Mouse (Mus musculus) neutrophil, adult 5-6 weeks (primary cell): Measurements from ENCODE around the gene Apoc1. TPM values are rescaled to one million over a fixed set of nuclear protein-coding genes. Genes with fewer than 3 reads are reported as not detected.
A peak's percentile ranks its signal among the peaks of the same experiment; 100 is the strongest.

Experiments
- ATAC-seq: fragments of 151-379, 151-347 bp; 2 replicates; pipeline ENCODE4 v1.8.0; 2017; ENCODE audit warnings: mild to moderate bottlenecking, moderate TSS enrichment; ENCODE audit not compliant: insufficient number of reproducible peaks, poor library complexity, low FRiP score, severe bottlenecking; ENCODE audit errors: extremely low read depth
- total RNA-seq: library from RNA; stranded (forward); fragments of 200-1000 nt; gene quantifications from 2 replicates; pipeline ENCODE4 v1.2.3, GENCODE M21; 2017

The Apoc1 gene
- total RNA-seq, 1 experiment from 2014 or later = 12.5 TPM

DNA sequence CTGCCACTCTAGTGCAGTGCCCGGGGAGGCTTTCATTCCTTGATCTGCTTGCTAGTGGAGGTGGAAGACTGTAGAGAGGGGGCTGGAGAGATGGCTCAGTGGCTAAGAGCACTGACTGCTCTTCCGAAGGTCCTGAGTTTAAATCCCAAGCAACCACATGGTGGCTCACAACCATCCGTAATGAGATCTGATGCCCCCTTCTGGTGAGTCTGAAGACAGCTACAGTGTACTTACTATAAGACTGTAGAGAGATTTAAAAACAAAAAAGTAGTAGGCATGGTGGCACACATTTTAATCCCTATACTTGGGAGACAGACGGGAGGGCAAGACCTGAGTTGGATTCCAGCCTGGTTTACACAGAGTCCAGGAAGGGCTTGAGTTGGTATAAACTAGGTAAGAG lies 20.0 kb upstream of the Apoc1 start:
- no peak for ATAC-seq

DNA sequence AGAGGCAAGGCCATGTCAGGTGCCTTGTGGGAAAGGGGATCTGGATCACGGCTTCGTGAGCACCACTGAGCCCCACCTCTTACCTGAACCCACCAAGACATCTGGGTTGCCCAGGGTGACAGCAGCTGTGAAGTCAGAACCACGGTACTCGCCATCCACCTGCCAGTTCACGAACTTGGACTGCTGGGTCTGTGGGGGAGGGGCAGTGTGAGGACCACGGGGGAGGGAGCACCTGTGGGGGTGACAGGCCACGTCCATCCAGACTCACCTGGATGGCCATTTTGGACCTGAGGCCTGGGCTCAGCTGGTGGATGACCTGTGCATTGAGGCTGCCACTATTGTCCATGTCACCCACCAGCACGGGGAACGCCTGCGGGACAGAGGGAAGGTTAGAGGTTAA lies 18.2 kb upstream of the Apoc1 start:
- ATAC-seq = no peak

DNA sequence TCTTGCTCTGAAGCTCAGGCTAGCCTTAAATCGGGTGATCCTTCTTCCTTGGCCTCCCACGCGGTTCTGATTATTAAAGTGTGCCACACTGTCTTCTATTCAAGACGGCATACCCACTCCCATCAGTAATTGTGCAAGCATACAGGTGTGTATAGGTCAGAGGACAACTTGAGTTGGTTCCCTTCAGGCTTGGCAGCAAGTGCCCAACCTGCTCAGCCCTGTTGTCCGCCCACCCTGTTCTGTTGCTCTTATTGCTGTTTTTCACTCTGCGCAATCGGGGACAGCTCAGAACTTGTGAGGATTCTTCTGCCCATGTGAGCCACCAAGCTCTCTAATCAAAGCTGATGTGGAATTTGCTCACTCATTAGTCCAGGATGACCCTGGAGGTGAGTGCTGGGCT lies 12.8 kb upstream of the Apoc1 start:
- ATAC-seq = no peak

DNA sequence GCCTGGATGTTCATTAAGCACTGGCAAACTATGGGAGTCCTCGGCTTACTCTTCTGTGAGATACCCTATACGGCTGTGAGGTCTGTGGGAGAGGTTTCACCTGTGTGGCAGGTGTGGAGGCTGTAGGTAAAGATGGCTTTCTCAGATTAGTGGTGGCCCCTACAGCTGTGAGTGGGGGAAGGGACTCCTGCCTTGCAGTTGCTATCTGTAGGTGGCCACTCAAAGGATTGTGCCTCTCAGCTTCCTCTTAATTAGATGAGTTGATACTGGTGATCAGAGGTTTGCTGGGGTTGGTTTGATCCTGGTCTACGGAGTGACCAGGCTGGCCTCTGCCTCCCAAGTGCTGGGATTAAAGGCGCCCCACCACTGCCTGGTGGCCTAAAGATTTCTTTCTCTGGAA lies 12.0 kb upstream of the Apoc1 start:
- no peak for ATAC-seq

DNA sequence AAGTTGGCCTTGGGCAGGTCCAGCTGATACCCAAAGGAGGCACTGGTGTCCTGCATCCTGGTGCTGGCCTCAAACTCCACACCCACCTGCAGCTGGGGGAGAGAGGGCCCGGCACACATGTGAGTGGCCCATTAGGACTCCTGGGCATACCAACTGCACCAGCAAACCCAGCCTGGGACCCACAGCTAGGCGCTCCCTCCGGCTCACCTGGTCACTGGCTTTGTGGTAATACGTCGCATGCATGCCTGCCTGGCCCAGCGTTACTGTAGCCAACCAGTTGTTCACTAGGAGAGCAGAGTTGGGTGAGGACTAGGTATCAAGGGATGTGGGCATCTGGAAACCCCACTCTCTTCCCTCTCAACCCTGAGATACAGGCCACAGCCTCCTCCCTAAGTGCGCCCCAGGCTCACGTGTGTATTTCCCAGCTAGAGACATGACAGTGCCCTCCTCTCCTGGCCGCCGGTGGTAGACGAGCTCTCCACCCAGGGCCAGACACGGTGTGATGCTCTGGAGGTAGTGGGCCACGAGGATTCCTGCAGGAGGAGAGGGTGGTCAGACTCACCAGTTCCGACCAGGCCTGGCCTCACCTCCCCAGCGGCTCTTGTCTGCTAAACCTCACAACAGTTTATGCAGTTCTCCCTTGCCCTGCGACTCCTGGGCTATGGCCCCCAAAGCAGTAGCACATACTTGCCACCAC lies 10.5 kb upstream of the Apoc1 start:
- no peak for ATAC-seq

DNA sequence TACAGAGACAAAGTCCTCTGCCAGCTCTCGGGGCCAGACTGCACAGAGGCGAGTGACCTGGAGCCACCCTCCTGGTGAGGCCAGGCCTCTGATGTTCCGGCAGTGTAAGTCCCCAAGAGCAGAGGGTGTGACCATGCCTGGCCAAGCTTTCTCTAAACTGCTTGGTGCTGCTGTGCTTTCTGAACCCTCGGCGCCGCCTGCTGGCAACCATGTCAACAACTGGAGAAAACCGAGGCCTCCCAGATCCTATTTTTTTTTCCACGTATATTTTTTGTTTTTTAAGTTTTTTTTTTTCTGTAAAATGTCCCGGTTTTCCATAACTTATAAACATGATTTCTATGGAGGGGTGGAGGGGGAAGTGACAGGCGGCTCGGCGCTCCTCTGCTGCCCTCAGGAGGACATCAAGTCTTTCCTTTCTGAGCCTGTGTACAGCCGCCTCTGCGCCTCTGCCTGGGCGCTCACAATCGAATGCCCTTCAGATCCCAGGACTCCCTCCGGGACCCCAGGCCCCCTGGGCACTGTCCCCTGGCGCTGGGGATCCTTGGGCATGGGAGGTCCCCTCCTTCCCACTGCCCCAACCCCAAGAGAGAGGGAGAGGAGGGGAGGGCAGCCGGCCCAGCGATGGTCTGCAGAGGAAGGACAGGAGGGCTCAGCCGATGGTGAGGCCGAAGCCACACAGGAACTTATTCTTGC lies 8.8 kb upstream of the Apoc1 start:
- no peak for ATAC-seq

DNA sequence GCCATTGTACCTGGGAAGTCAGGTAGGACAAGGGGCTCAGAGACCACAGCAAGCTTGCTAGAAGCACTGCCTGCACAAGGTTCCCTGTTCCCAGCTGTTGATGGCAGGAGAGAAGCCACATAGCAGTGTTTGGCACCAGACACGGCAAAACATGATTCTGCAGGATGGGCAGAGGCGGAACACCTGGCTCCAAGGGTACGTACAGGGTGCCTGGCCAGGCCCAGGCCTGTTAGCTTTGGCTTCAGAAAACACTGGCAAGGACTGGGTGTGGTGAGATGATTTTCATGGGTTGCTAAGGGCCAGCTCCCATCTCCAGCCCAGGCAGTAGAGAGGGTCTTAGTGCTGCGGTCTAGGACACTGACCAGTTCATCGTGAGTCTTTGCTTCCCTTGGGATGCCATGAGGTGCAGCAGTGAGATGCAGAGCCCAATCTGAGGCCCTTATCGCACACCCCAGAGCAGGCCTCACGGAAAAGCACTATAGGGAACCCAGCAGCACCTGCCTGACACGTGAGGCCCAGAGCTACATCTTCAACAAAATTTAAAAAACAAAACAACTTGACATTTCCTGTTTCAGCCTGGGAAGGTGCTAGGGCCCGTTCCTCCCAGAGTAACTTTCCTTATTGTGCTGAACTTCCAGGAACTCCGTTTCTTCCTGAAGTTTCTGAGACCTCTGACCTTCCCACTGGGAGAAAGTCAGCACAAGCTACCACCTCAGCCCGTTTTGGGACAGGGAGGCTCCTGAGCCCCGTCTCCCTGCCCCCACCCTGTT lies 8.0 kb upstream of the Apoc1 start:
- ATAC-seq = no peak

DNA sequence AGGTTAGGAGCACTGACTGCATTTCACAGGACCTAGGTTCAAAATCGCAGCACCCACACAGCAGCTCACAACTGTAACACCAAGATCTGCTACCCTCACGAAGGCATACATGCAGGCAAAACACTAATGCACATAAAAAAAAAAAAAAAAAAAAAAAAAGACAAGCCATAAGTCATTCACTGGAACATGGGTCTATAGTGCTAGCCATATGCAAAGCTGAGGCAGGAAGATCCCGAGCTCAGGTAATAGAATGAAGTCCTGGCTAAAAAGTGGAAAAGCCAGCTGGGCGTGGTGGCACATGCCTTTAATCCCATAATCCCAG lies 7.3 kb upstream of the Apoc1 start:
- ATAC-seq = no peak

DNA sequence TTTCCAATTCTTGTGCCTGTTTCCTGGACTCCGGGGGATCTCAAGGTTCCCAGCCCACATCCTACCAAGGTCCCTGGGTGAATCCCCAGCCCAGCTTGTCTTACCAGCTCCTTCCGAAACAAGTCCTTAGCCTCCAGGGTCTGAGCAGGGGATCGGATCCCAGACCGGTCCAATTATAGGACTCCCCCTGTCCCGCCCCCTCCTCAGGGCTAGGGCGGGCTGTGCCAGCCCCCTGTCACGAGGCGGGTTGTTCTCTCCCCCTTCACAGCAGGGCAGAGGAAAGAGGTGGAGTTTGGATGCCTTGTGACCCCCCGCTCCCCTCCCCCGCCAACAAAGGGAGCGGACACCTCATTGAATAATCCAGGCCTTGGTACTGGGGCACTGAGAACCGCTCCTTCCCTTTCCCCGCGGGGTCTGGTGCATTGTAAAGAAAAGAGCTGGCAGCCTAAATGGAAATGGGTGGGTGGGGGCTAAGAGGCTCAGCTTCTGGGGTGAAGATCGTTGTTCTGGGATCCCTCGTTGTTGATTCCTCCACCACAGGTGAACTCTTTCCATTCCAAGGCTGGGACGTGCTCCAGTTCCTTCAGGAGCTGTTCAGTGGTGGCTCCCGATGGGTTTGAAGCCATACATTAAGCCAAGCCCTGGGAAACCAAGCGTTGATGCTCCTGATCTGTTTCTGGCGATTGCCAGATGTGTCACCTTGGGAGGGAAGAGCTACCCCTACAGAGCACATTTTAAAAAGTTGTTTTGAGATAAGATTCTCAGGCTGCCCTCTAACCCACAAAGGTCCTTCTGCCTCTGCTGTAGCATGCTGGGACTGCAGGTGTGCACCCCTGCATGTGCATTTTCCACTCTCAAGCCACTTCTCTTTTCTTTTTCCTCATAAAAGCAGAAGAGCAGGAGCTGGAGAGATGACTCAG lies 6.7 kb upstream of the Apoc1 start, which contains the start of gene Apoe:
Apoe (minus strand) TSS at position 282 of the 920 bp plus-strand sequence.
- ATAC-seq = peak; percentile 56

DNA sequence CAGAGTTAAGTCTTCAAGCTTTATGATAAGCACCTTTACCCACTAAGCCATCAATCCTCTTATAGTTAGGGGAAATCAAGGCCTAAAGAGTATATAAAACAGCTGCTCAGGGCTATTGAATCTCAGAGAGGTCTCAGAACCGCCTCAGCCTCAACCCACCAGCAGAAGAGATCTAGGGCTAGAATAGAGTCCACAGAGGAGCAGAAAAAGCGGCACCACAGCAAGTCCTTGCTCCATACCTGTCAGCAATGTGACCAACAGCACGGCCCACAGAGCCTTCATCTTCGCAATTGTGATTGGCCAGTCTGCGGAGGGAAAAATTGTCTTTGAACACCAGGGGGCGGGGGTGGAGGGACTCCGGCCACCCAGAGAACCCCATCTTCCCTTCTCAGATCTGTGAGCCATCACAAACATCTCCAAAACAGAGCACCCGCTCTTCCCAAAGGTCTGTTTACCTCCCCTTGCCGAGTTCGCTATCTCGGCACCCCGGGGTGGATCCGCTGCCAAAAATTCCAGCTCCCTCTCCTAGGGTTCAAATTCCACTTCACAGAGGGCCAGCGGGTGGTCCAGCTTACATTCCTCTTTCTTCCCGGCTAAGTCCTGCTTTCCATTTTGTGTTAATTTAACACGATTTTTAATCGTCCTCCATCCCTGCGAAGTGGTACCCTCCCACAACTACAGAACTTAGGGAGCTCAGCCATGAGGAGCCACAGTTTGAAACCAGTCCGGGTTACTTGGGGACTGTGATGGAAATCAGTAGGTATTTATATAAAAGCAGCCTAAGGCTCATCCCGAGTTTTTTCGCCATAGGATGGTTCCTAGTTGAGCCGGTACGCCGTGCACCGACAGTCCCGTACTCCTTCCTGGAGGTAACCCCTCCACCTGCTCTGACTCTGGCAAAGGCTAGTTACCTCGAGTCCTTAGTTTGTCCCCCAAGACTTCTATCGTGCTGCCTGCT lies 5.8 kb upstream of the Apoc1 start:
- ATAC-seq = peak; percentile 33; the same call in 1 of the 2 replicates

DNA sequence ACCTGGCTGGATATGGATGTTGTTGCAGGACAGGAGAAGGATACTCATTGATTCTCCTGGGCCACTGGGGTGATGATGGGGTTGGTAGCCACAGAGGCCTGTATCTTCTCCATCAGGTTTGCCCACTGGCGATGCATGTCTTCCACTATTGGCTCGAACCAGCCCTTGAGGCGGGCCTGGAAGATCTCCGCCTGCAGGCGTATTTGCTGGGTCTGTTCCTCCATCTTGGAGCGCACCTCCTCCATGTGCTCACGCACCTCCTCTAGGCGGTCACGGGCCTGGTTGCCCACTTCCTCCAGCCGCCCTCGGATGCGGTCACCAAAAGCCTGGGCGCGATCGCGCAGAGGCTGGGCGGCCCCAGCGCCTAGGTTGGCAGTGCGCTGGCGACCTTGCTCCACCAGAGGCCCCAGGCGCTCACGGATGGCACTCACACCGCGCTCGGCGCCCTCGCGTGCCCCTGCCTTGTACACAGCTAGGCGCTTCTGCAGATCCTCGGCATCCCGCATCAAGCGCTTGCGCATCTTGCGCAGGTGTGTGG lies 3.9 kb upstream of the Apoc1 start:
- ATAC-seq = no peak

DNA sequence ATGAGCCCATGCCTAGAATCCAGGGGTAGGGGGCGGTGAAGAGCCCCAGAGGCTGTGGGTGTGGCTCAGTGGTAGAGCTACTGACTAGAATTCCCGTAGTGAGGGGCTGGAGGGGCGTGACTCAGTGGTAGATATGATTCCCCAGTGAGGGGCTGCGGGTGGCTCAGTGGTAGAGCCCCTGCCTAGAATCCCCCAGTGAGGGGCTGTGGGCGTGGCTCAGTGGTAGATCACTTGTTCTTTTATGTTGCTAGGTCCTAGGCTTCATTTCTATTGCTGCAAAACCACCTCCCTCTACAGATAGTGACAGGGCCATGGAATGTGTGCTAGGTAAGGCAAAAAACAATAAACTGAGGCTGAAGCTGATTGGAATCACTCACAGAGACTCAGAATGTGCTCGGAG lies 3.4 kb upstream of the Apoc1 start:
- ATAC-seq = no peak

DNA sequence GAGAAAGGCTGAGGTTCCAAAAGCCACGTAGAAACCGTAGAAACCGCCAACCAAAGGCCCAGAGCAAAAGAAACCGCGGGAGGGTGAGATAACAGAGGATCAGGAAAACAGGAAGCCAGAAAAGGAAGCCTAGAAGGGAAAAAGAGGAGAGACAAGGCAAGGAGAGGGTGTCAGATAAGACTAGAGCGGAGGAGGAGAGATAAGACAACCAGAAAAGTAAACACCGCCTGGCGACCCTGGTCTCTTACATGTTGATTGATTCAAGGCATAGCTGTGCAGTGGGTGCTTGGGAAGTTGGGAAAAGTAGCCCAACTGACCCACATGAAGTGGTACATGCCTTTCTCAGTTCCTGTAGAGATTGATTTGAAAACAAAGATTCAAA lies 2.7 kb upstream of the Apoc1 start:
- no peak for ATAC-seq

DNA sequence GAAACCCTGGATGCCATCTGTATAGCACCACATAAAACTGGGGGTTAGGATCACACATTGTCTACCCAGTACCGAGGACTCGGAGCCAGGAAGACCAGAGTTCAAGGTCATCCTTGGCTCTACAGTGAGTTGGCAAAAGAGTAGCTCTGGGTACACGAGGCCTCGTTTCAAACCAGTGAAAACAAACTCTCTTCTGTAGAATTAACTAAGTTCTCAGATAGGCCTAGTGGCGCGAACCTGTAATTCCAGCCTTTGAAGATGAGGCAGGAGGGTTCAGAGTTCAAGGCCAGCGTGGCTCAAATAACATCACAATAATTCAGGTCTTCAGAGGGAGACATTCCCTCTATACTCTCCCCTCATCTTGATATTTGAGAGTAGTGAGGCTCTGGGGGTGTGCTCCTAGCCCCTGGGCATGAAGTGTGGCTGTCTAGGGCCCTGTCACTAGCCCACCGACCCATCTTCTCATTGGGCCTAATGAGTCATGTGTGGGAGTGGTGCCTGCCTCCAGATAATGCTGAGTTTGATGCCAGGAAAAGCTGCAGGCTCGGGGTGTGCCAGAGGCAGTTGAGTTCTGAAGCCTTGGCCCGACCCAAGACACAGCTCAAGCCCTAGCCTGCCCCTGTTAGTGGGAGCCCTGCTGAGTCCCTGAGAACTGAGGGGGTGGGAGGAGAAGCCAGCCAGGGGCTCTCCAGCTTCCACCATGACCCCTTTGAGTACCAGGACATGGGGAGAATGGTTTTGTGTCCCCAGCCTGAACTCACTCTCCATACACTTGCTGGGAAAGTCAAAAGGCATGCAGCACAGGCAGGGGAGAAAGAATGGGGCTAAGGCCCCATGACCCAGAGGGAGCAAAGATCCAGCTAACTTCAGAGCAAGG lies 2.1 kb upstream of the Apoc1 start:
- no peak for ATAC-seq

DNA sequence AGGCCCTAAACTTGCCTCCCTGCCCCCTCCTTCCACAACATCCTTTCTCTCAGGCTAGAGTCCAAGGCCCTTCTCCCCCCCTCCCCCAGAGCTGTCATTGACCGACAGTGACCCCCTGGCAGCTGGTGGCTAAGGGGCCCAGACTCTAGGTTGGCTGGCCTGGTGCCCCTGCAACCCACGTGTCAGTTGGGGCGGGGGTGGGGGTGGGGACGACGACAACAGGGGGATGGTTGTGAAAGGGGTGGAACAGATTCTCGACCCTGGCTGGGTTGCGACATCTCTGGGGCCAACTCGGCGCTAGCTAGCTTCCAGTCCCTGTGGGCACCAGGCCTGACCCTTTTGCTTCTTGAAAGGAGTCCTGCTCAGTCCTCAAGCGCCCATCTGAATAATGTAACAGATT lies 961 bp upstream of the Apoc1 start:
- no peak for ATAC-seq

DNA sequence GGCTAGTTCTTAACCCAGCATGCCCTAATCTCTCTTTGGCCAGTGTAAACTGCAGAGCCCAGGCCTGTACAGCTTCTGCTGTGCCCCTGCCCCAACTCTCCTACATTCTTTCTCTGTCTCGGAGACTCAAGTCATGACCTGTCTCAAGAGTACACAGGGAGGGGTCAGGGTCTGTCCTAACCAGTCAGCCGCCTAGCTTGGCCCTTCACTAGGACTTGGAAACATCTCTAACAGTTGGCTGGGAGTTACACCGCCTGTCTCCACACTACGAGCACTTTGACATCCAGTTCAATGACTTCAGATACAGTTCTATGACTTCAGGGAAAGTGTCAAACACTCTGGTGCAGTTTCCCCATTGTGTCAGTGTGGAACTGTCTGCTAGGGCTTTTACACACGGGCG lies 1.0 kb downstream of the Apoc1 start:
- no peak for ATAC-seq

DNA sequence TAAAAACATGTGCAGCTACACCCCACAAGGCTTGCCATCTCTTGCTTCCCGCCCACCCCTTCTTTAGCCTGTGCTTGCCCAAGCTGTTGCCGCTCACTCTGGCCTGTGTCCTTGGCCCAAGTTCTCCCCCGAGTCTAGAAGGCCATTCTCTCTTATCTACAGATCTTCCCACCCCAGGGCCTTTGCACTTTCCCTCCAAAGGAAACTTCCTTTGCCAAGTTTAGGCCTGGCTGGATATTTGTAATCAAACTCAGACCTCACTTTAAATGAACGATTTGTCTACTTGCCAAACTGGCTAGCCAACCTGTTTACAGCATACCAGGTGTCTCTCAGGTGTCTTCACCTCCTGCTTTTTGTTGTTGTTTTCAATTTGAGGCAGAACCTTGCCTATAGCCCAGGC lies 1.6 kb downstream of the Apoc1 start:
- ATAC-seq = no peak
